Mouse (Mus musculus) kidney, embryonic 14.5 days (tissue): ENCODE results near the gene Myl3. TPM values are rescaled to one million over a fixed set of nuclear protein-coding genes. Genes with fewer than 3 reads are reported as not detected.

Experiments
- ATAC-seq: fragments of 200-750 bp; cut with Nextera tagmentation; 2 replicates; pipeline ENCODE4 v1.8.0; 2017; ENCODE audit warnings: moderate number of reproducible peaks, mild to moderate bottlenecking, moderate TSS enrichment, moderate library complexity; ENCODE audit not compliant: low FRiP score, low TSS enrichment
- H3K27ac ChIP-seq: fragments of 300-500 bp; sonication (generic); 2 replicates; pipeline ENCODE4 v1.5.1; 2014; ENCODE audit warnings: low read depth, mild to moderate bottlenecking, low read length, moderate library complexity, mixed read lengths
- H3K27me3 ChIP-seq: fragments of 300-500 bp; sonication (generic); 2 replicates; pipeline ENCODE4 v1.6.1; 2014; ENCODE audit warnings: mild to moderate bottlenecking, low read length; ENCODE audit not compliant: control insufficient read depth, insufficient read depth
- H3K36me3 ChIP-seq: fragments of 300-500 bp; sonication (generic); 2 replicates; pipeline ENCODE4 v1.6.1; 2014; ENCODE audit warnings: low read length, mixed read lengths; ENCODE audit not compliant: control insufficient read depth, insufficient read depth
- H3K4me1 ChIP-seq: fragments of 300-500 bp; sonication (generic); 2 replicates; pipeline ENCODE4 v1.6.1; 2014; ENCODE audit warnings: low read length, mixed read lengths; ENCODE audit not compliant: control insufficient read depth, insufficient read depth
- H3K4me2 ChIP-seq: fragments of 300-500 bp; sonication (generic); replicated peaks from 2 replicates; pipeline ENCODE4 v1.6.1; 2014; ENCODE audit warnings: low read depth, mild to moderate bottlenecking, low read length
- H3K4me3 ChIP-seq: fragments of 300-500 bp; sonication (generic); 2 replicates; pipeline ENCODE4 v1.5.1; 2014; ENCODE audit warnings: mild to moderate bottlenecking, low read length
- H3K9ac ChIP-seq: fragments of 300-500 bp; sonication (generic); 2 replicates; pipeline ENCODE4 v1.6.1; 2014; ENCODE audit warnings: low read depth, mild to moderate bottlenecking, low read length, moderate library complexity
- H3K9me3 ChIP-seq: fragments of 300-500 bp; sonication (generic); 2 replicates; pipeline ENCODE4 v1.6.1; 2016; ENCODE audit warnings: low read length; ENCODE audit not compliant: control insufficient read depth
- WGBS: fragments of 180-500 bp; shearing (Covaris S2); extraction: QIAGEN DNeasy Blood & Tissue Kit; methylation state at CpG from one replicate; pipeline ENCODE4 v1.1.7; 2014; 5-methylcytosine and 5-hydroxymethylcytosine counted together
- polyA plus RNA-seq: library from polyadenylated mRNA; unstranded; fragments of >200 nt; fragmentation: Nextera tagmentation; extraction: Ambion mirVana; gene quantifications from 2 replicates; pipeline ENCODE4 v1.2.1, GENCODE M21; 2014

The Myl3 gene
- polyA plus RNA-seq, 1 experiment from 2014 or later, result 1.4 TPM

- H3K9me3 ChIP-seq, result no peaks in the 10 kb centered on the region
- no peaks in the 10 kb centered on the region; the same call in 1 of the 2 replicates for H3K36me3 ChIP-seq
- no peak for ATAC-seq
- H3K9ac ChIP-seq, result no peak overlapping the region
- H3K4me1 ChIP-seq, result peaks cover 39% of the 10 kb centered on the region
- 73% methylated on average over 7 of the region's 7 CpGs for WGBS
- H3K27me3 ChIP-seq, result no peaks in the 10 kb centered on the region
- no peak overlapping the region for H3K27ac ChIP-seq
- H3K4me3 ChIP-seq, result no peak overlapping the region
- H3K4me2 ChIP-seq, result no peak overlapping the region
Measured at GRCm38 (mm10) chr9:110734154-110734553, 7.5 kb upstream of the Myl3 start.

- WGBS, result 26% methylated on average over 9 of the region's 9 CpGs
- Histone ChIP-seq H3K9ac (no peak overlapping the region), H3K36me3 (no peaks in the 10 kb centered on the region; the same call in 1 of the 2 replicates), H3K4me2 (no peak overlapping the region), H3K27ac (0 out of 2 replicates have a peak overlapping the region, but pooled peaks have one; percentile 37), H3K4me3 (no peak overlapping the region), H3K9me3 (no peaks in the 10 kb centered on the region), H3K27me3 (no peaks in the 10 kb centered on the region), H3K4me1 (peaks cover 49% of the 10 kb centered on the region)
- no peak for ATAC-seq
Measured at GRCm38 (mm10) chr9:110736362-110736761, 5.3 kb upstream of the Myl3 start.

GRCm38 (mm10) chr9:110738054-110738453 is 3.6 kb upstream of the Myl3 start:
- H3K36me3 ChIP-seq, result no peaks in the 10 kb centered on the region; the same call in 1 of the 2 replicates
- no peaks in the 10 kb centered on the region for H3K9me3 ChIP-seq
- H3K27me3 ChIP-seq, result no peaks in the 10 kb centered on the region
- peaks cover 38% of the 10 kb centered on the region for H3K4me1 ChIP-seq
- no peak overlapping the region for H3K4me3 ChIP-seq
- H3K9ac ChIP-seq, result no peak overlapping the region
- ATAC-seq, result no peak
- H3K4me2 ChIP-seq, result no peak overlapping the region
- 17% methylated on average over 1 of the region's 1 CpGs for WGBS
- H3K27ac ChIP-seq, result no peak overlapping the region

DNA sequence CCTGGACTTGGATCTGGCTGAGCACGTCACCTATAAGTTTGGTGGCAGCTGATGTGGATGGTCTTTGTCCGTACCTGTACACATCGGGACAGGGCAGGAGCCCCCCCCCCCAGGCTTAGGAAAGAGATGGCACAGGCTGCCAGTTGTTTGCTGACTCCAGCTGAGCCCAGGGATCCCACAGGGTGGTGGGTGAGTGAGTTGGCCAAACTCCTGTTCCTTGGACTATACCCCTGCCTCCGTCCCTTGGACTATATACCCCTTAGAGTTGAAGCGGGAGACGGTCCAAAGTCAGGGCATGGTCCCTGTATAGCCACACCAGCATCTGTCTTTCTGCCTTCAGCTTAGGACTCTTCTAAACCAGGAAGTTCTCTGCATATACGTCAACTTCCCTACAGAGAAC is 1.7 kb upstream of the Myl3 start:
- 89% methylated on average over 7 of the region's 7 CpGs for WGBS
- Histone ChIP-seq H3K4me3 (no peak overlapping the region), H3K36me3 (no peaks in the 10 kb centered on the region; the same call in 1 of the 2 replicates), H3K27ac (no peak overlapping the region), H3K4me1 (peaks cover 35% of the 10 kb centered on the region), H3K9ac (no peak overlapping the region), H3K9me3 (no peaks in the 10 kb centered on the region), H3K27me3 (peaks cover 7% of the 10 kb centered on the region; the same call in 1 of the 2 replicates), H3K4me2 (no peak overlapping the region)
- ATAC-seq, result no peak

GRCm38 (mm10) chr9:110742295-110742950 is 762 bp downstream of the Myl3 start:
- H3K27ac ChIP-seq, result peak overlapping the region; percentile 86
- peak overlapping the region; percentile 89 for H3K4me2 ChIP-seq
- peaks cover 7% of the 10 kb centered on the region; the same call in 1 of the 2 replicates for H3K27me3 ChIP-seq
- peaks cover 37% of the 10 kb centered on the region for H3K4me1 ChIP-seq
- peak overlapping the region; percentile 88 for H3K9ac ChIP-seq
- H3K4me3 ChIP-seq, result peak overlapping the region; percentile 73
- WGBS, result 1% methylated on average over 37 of the region's 71 CpGs
- H3K36me3 ChIP-seq, result no peaks in the 10 kb centered on the region; the same call in 1 of the 2 replicates
- ATAC-seq, result peak; percentile 63
- H3K9me3 ChIP-seq, result no peaks in the 10 kb centered on the region

GRCm38 (mm10) chr9:110742951-110743455 is 1.3 kb downstream of the Myl3 start:
- peak overlapping the region; percentile 86 for H3K27ac ChIP-seq
- 0 out of 2 replicates have a peak, but pooled peaks have one; percentile 20 for ATAC-seq
- H3K27me3 ChIP-seq, result peaks cover 7% of the 10 kb centered on the region; the same call in 1 of the 2 replicates
- H3K36me3 ChIP-seq, result no peaks in the 10 kb centered on the region; the same call in 1 of the 2 replicates
- peaks cover 39% of the 10 kb centered on the region for H3K4me1 ChIP-seq
- 1% methylated on average over 49 of the region's 49 CpGs for WGBS
- peak overlapping the region; percentile 73 for H3K4me3 ChIP-seq
- no peaks in the 10 kb centered on the region for H3K9me3 ChIP-seq
- H3K4me2 ChIP-seq, result peak overlapping the region; percentile 89
- H3K9ac ChIP-seq, result peak overlapping the region; percentile 88

DNA sequence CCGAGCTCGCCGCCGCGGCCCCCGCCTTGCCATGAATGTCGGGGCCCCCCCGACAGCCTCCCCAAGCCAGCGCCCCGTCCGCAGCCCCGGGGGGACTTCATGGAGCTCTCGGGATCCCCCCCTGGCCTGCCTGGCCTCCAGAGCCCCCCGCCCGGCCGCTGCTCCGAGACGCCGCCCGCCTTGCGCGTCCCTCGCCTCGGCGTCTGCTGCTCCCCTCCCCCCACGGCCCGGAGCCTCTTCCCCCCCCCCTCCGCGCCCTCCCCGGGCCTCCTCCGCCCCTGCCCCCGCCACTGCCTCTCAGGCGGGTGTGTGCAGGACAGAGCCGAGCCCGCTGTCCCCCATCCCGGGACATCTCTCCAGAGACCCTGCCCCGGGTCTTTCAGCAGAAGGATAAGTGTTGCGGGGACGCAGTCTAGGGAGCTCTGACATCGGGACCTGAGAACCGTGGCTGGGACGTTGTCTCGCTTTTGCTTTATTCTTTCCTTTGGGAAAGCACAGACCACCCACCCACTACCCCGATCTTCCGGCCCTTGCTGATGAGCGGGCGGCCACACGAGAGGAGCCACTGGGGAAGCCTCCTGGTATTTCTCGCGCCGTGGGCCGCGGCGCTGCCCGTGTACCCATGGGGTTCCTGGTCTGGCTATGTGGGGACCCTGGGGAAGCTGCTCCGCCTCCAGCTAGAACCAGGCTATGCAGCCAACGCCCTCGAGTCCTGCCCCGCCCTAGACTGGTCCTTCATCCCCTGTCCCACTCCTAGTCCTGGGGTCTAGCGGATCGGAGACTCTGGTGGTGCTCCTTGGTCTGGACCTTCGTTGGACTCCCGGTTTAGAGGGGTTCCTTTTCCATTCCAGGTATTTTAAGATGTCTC is 2.0 kb downstream of the Myl3 start:
- Histone ChIP-seq H3K4me3 (peak overlapping the region; percentile 73), H3K9ac (peak overlapping the region; percentile 88), H3K27ac (peak overlapping the region; percentile 86), H3K27me3 (peaks cover 7% of the 10 kb centered on the region; the same call in 1 of the 2 replicates), H3K4me2 (peak overlapping the region; percentile 89), H3K36me3 (no peaks in the 10 kb centered on the region; the same call in 1 of the 2 replicates), H3K9me3 (no peaks in the 10 kb centered on the region), H3K4me1 (peaks cover 39% of the 10 kb centered on the region)
- ATAC-seq, result peak; percentile 32
- WGBS, result 4% methylated on average over 50 of the region's 63 CpGs

- peaks cover 54% of the 10 kb centered on the region for H3K4me1 ChIP-seq
- H3K9ac ChIP-seq, result no peak overlapping the region
- no peaks in the 10 kb centered on the region for H3K36me3 ChIP-seq
- peaks cover 7% of the 10 kb centered on the region; the same call in 1 of the 2 replicates for H3K27me3 ChIP-seq
- peak; percentile 11; the same call in 1 of the 2 replicates for ATAC-seq
- WGBS, result 11% methylated on average over 5 of the region's 5 CpGs
- H3K9me3 ChIP-seq, result no peaks in the 10 kb centered on the region
- peak overlapping the region; percentile 14; the same call in 1 of the 2 replicates for H3K27ac ChIP-seq
- no peak overlapping the region for H3K4me3 ChIP-seq
- 0 out of 2 replicates have a peak overlapping the region, but pooled peaks have one; percentile 6 for H3K4me2 ChIP-seq
Measured at GRCm38 (mm10) chr9:110745752-110746151, 4.1 kb downstream of the Myl3 start.
